Mouse (Mus musculus) embryo, embryonic 11 days (tissue): Measurements from ENCODE around the gene Gm37240.
A peak's percentile ranks its signal among the peaks of the same experiment; 100 is the strongest.

Experiments
- DNase-seq: peaks from one replicate; pipeline ENCODE4 v3.0.0-alpha.2; 2015

The Gm37240 gene

DNA sequence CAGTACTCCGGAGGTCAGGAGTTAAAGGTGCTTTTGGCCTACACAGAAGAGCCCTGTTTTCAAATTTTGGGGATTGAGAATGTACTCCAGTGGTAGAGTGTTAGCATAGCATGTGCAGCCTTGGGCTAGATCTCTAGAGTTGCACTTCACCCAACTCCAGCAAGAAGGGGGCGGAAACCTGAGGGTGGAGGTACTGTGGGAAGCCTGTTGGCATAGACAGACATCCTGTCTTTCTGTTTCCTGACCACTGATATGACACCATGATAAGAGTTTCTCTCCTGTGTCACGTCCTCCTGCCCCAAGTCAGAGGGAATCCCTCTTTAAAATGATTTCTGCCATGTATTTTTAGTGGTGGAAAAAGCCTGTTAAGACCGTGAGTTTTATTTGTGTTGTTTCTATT lies 1038.5 kb downstream of the Gm37240 start:
- no peak for DNase-seq

DNA sequence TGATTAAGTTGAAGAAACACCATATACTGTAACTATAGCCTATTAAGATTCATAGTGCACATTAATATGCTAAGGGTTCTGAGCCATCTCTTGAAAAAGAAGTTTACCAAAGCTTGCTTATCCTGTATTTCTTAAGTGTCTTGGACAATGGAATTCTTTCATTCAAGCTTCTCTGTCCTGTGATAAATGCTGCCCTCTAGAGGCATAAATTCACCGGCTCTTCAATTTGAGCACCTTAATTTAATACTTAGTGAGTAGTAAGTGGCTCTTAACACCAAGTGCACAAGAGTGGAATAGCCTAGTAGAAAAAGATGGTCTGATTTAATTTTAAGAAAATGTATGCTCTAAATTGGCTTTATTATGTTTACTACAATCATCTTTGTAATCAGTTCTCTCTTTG lies 1043.7 kb downstream of the Gm37240 start:
- DNase-seq = peak; percentile 71

DNA sequence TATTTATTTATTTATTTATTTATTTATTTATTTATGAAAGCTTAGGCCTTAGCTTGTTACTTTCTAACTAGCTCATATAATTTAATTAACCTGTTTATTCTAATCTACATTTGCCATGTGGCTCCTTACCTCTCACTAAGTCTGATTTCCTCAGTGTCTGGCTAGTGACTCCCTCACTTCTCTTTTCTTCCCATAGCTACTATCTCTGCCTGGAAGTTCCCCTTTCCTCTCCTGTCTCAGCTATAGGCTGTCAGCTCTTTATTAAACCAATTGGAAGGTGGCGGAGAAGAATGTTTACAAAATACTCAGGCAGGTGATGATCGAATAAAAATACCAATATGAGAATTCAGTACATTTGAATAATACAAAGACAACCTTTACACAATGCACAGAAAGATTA lies 1044.5 kb downstream of the Gm37240 start:
- DNase-seq = no peak

DNA sequence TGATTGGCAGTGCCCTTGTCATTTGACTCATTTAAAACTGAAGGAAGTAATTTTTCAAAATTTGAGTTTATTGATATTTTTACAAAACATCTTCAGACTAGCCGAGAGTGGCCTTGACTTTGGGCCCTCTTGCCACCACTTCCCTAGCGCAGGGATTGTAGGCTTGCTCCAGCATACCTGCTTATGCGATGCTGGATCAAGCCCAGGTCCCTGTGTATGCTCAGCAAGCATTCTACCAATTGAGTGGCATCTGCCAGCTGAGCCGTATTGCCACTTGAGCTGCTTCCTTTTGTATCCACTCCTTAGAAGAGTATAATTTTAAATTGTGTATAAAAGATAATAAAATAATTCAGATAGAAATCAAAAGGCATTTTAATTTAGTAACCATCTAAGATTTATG lies 1046.0 kb downstream of the Gm37240 start:
- DNase-seq = no peak

DNA sequence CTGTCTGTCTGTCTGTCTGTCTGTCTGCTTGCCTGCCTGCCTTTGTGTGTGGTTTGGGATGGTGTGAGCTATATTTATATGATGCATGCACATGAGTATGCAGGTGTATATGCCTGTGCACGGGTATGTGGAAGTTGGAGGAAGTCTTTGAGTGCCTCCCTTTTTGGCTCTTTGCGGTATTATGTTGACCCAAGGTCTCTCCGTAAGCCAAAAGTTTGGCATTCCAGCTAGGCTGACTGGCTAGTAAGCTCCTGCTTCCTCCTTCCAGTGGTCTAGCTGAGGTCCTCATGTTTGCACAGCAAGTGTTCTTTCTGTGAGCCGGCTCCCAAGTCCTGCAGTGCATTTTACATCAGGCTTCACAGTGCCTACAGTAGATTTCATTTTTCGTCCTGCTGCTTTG lies 1047.8 kb downstream of the Gm37240 start:
- no peak for DNase-seq

GRCm38 (mm10) chr3:84837984-84838383 lies 1049.3 kb downstream of the Gm37240 start:
- DNase-seq = no peak

GRCm38 (mm10) chr3:84836029-84836428 lies 1051.3 kb downstream of the Gm37240 start:
- DNase-seq = no peak

GRCm38 (mm10) chr3:84829366-84829765 lies 1058.0 kb downstream of the Gm37240 start:
- DNase-seq = no peak

DNA sequence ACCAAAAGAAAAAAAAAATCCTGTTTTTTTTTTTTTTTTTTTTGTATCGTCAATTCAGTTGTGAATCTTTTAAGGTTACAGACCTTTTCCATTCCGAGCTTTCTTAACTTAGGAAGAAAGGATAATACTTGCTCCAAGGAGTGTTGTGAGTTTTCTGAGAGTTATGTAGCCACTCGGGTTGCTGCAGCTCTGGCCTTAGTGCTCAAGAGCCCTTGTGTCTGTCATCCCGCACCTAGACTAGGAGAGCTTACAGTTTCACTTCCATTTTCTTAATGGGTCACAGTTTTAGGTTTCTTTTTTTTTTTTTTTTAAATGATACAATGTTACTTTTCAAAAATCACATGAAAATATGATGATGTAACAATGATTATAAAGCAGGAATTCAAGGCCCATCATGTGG lies 1059.7 kb downstream of the Gm37240 start:
- no peak for DNase-seq

DNA sequence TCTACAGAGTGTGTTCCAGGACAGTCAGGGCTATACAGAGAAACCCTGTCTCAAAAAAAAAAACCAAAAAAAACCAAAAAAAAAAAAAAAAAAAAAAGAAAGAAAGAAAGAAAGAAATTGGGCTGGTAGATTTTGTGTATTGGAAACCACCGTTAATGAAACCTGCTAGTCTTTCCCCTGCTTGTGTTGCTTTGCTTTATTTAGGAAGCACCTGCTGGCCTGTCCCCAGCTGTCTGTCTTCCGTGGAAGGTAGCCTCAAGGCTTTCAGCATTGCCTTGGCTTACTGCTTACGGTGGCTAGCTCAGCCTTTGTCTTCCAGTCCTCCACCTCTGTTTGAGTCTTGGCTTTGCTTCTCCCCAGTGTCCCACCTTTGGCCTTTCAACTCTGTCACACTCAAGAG lies 1060.4 kb downstream of the Gm37240 start:
- DNase-seq = no peak

DNA sequence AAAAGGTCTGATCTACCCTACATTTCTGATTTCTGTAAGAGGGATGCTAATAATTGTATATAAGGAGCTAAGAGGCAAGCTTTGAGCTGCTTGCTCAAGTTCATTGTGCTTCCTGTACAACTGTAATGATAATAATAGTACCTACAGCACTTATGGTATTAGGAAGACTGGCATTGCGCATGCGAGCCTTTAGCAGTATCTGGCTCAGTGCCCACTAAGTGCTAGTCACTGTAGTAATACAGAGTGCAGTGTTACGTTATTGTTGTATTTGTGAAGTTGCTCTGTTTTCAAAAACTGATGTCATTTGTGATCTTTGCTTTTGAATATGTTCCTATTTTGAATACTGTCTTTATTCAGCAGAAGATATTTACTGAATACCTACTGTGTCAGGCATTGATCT lies 1060.9 kb downstream of the Gm37240 start:
- no peak for DNase-seq

DNA sequence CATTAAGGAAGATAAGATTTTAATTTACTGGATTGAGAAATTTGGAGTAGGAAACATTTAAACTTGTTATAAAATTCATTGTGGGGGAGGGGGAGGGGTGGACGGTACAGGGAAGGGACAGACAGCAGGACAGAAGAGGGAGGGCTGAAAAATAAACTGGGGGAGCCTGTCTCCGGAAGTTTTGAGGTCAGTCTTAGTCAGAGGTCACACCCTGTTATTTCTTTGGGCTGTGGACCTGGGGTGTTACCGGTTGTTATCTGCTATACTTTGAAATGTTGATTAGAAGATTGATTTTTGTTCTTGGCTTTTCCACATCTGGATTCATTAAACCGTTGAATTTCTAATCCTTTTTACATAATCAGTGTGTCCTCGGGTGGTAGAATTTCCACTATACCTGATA lies 1061.3 kb downstream of the Gm37240 start:
- DNase-seq = no peak

- no peak for DNase-seq
Measured at GRCm38 (mm10) chr3:84820654-84821201, 1066.6 kb downstream of the Gm37240 start.

GRCm38 (mm10) chr3:84816951-84817350 lies 1070.4 kb downstream of the Gm37240 start:
- no peak for DNase-seq

- peak; percentile 57 for DNase-seq
Measured at GRCm38 (mm10) chr3:84815461-84815860, 1071.9 kb downstream of the Gm37240 start.

GRCm38 (mm10) chr3:84814762-84815381 lies 1072.4 kb downstream of the Gm37240 start, which contains the start of gene Fbxw7:
TSS of gene Fbxw7 (plus strand) at chr3:84815268.
- DNase-seq = peak; percentile 58

DNA sequence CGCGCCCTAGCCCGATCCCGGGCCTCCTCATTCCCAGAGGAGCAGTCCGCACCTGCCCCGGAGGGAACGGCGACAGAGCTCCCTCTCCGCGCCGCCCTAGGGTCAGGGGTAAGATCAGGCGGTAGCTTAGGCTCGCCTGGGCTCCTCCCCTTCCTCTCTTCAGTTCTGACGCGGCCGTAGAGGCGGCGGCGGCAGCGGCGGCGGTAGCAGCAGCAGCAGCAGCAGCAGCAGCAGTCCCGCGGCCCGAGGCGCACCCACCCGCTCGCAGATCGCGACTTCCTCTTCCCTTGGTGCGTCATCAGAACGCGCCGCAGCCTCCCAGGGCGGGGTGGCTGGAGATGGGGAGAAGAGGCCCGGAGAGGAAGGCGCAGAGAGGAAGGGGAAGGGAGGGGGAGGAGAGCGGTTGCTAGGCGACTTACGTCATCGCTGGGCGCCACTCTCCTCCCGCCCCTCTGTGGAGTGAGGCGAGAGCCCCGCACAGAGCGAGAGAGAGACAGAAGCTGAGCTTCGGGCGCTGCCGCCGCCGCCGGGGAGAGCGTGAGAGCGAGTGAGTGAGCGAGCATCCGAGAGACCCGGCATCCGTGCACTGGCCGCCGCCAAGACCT lies 1073.1 kb downstream of the Gm37240 start:
- peak; percentile 100 for DNase-seq

- peak; percentile 16 for DNase-seq
Measured at GRCm38 (mm10) chr3:84813436-84814156, 1073.7 kb downstream of the Gm37240 start.

GRCm38 (mm10) chr3:84810803-84811202 lies 1076.5 kb downstream of the Gm37240 start:
- no peak for DNase-seq

DNA sequence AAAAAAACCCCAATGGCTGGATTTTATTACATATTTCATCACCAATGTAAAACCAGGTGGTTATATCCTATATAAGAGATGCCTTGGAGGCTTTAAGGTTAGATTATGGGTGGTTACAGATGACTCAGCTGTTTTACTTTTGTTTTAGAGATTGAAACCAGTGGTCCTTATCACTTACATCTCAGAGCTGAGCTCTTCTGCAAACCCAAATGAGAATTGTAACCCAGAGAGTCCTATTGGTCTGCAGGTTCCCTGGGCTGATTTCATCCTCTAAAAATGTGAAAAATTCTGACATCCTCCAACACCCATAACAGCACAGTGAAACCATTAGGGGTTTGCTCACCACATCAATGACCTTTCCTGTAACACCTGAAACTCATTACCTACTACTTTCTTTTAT lies 1078.4 kb downstream of the Gm37240 start:
- no peak for DNase-seq

DNA sequence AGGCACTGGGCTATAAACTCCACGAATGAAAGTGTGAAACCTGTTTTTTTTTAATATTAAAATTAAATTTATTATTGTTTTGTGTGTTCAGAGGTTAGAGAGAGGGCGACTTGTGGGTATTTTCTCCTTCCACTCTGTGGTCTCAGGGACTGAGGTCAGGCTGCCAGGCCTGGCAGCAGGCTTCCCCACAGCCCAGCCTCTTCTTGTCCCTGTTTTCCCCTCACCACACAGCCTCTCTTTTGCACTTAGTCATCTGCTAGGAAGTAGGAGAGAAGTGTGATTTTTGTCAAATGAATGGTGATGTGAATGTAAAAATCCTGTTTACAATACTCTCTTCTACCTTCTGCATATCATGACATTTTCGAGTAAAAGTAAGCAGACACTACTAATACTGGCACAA lies 1079.5 kb downstream of the Gm37240 start:
- no peak for DNase-seq

DNA sequence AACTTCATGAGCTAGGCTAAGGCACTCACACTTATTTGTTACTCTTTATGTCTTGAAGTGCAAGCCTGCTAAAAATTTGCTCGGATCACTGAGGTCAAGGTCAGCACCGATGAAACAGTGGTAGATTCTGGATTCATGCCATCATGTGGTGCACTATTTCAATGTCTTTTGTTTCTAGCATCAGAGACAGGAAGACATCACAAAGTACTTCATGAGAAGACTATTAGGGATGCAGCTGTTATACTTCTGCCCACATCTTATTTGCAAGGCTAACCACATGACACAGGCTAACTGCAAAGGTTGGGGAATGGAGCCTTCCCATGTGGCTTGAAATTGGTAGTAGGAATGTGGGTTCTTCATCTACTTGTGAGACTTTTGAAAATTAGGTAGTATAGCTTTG lies 1081.1 kb downstream of the Gm37240 start:
- DNase-seq = no peak

- DNase-seq = no peak
Measured at GRCm38 (mm10) chr3:84804036-84804435, 1083.3 kb downstream of the Gm37240 start.

- DNase-seq = no peak
Measured at GRCm38 (mm10) chr3:84787914-84788313, 1099.4 kb downstream of the Gm37240 start.
